Mouse (Mus musculus) liver, adult 2 months (tissue): ENCODE data around the gene Sgca. TPM values are rescaled to one million over a fixed set of nuclear protein-coding genes. Genes with fewer than 3 reads are reported as not detected.

Experiments
- DNase-seq: peaks from one replicate; pipeline ENCODE4 v3.0.0-alpha.2; 2011; ENCODE audit warnings: low read depth, low spot score; ENCODE audit errors: extremely low read depth
- H3K27ac ChIP-seq: fragments of 200-500 bp; replicated peaks from 2 replicates; pipeline ENCODE4 v1.5.1; 2012; ENCODE audit warnings: low read depth, mild to moderate bottlenecking, control low read depth, inconsistent platforms, low read length; ENCODE audit not compliant: insufficient read depth
- H3K27me3 ChIP-seq: fragments of 200-500 bp; 2 replicates; pipeline ENCODE4 v1.6.1; 2012; ENCODE audit warnings: mild to moderate bottlenecking, moderate library complexity, low read length, inconsistent platforms; ENCODE audit not compliant: control insufficient read depth, insufficient read depth
- H3K36me3 ChIP-seq: fragments of 200-500 bp; 2 replicates; pipeline ENCODE4 v1.6.1; 2012; ENCODE audit warnings: low read length, inconsistent platforms; ENCODE audit not compliant: control insufficient read depth, insufficient read depth
- H3K4me1 ChIP-seq: fragments of 200-500 bp; 2 replicates; pipeline ENCODE4 v1.6.1; 2011; ENCODE audit warnings: low read length; ENCODE audit not compliant: control insufficient read depth, insufficient read depth
- H3K4me3 ChIP-seq: fragments of 200-500 bp; 2 replicates; pipeline ENCODE4 v1.5.1; 2011; ENCODE audit warnings: low read depth, mild to moderate bottlenecking, control low read depth, low read length, moderate library complexity; ENCODE audit not compliant: insufficient read depth
- H3K79me2 ChIP-seq: fragments of 200-500 bp; 2 replicates; pipeline ENCODE4 v1.6.1; 2012; ENCODE audit warnings: inconsistent platforms, mild to moderate bottlenecking, low read length, moderate library complexity; ENCODE audit not compliant: control insufficient read depth, insufficient read depth
- H3K9ac ChIP-seq: fragments of 200-500 bp; 2 replicates; pipeline ENCODE4 v1.6.1; 2012; ENCODE audit warnings: low read depth, mild to moderate bottlenecking, control low read depth, inconsistent platforms, low read length
- CTCF ChIP-seq: fragments of 200-500 bp; IDR thresholded peaks from 2 replicates; pipeline ENCODE4 v1.5.1; 2011; ENCODE audit warnings: low read depth, low read length, control low read depth
- POLR2A ChIP-seq: fragments of 200-500 bp; IDR thresholded peaks from 2 replicates; pipeline ENCODE4 v1.6.1; 2011; ENCODE audit warnings: low read length, control low read depth; ENCODE audit not compliant: insufficient read depth; ENCODE audit errors: extremely low read depth
- WGBS: fragments of 180-500 bp; shearing (Covaris S2); methylation state at CpG from one replicate; pipeline ENCODE4 v1.1.7; 2018; 5-methylcytosine and 5-hydroxymethylcytosine counted together
- polyA plus RNA-seq: library from polyadenylated mRNA; depleted of rRNA; stranded (reverse); fragments of >200 nt; gene quantifications from 2 replicates; pipeline ENCODE4 v1.2.3, GENCODE M21; 2012
- total RNA-seq: library from RNA; depleted of rRNA; stranded (reverse); fragments of >200 nt; gene quantifications from 2 replicates; pipeline ENCODE4 v1.2.3, GENCODE M21; 2014

The Sgca gene
- total and polyA plus RNA-seq, 2 experiments = 0.09 TPM; not detected in 1

DNA sequence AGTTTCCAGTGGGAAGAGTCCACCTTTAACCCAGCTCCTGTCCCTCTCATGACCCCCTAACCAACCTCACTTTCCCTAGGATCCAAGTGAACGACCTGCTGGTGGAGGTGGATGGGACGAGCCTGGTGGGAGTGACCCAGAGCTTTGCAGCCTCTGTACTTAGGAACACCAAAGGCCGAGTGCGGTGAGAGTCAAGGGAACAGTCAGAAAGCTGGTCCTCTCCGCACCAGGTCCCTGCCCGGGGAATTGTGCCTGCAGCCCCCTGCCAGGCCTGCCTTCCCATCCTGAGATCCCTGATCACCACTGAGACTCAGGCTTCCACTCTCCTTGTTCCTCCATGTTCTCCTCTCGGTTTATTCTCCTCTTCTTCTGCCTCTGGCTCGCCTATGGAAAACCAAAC is 24.0 kb upstream of the Sgca start:
- H3K4me1 ChIP-seq = no peaks in the 10 kb centered on the region
- no peak for DNase-seq
- H3K27ac ChIP-seq = no peak overlapping the region
- no peak overlapping the region for H3K4me3 ChIP-seq
- H3K9ac ChIP-seq = no peak overlapping the region
- TF ChIP-seq CTCF (no peak), POLR2A (no peak)
- H3K79me2 ChIP-seq = 0 out of 2 replicates have a peak, but pooled peaks cover under 1% of the 10 kb centered on the region
- H3K27me3 ChIP-seq = no peaks in the 10 kb centered on the region
- WGBS = 79% methylated on average over 8 of the region's 8 CpGs
- no peaks in the 10 kb centered on the region for H3K36me3 ChIP-seq

DNA sequence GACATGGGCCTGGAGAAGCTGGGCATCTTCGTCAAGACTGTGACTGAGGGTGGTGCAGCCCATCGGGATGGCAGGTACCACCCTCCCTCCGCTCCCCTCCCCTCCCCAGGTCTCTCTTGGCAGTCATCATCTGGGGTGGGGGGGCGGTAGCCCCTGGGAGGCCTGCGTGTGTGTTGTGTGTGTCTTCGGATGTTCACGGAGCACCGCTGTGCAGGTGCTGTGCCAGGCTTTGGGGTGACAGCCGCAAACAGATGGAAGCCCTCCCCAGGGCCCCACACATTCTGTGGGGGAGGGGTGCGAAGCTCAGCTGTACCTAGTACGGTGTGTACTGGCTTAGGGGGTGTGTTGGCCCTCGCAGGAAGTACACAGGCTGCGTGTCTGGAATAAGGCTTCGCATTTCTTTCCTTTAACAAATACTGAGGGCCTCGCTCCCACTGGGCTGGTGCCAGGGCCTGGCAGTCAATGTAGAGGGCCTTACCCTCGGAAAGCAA is 22.0 kb upstream of the Sgca start:
- no peaks in the 10 kb centered on the region for H3K36me3 ChIP-seq
- H3K27ac ChIP-seq = no peak overlapping the region
- H3K9ac ChIP-seq = no peak overlapping the region
- WGBS = 75% methylated on average over 16 of the region's 16 CpGs
- TF ChIP-seq POLR2A (no peak), CTCF (no peak)
- no peak for DNase-seq
- no peaks in the 10 kb centered on the region for H3K4me1 ChIP-seq
- H3K4me3 ChIP-seq = no peak overlapping the region
- H3K79me2 ChIP-seq = 0 out of 2 replicates have a peak, but pooled peaks cover 3% of the 10 kb centered on the region
- H3K27me3 ChIP-seq = no peaks in the 10 kb centered on the region

DNA sequence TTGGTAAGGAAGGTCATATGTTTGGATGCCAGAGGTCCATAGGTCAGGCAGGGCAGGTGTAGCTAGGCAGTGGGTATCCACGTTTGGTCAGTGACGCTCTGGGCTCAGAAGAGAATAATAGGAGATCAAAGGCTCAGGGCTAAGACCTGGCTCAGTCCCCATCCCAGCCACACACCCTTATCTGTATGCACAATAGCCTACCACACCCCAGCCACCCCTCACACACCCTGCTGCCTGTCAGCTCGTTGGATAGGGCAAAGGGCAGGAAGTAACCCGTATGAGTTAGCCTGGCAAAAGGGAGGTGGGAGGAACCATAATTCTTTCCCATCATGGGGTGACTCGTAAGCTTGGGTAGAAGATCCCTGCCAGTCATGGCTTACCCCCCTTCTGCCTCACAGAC is 21.5 kb upstream of the Sgca start:
- H3K4me3 ChIP-seq = no peak overlapping the region
- H3K27me3 ChIP-seq = no peaks in the 10 kb centered on the region
- 34% methylated on average over 5 of the region's 5 CpGs for WGBS
- no peaks in the 10 kb centered on the region for H3K4me1 ChIP-seq
- H3K9ac ChIP-seq = no peak overlapping the region
- no peak for DNase-seq
- 0 out of 2 replicates have a peak, but pooled peaks cover 3% of the 10 kb centered on the region for H3K79me2 ChIP-seq
- H3K36me3 ChIP-seq = no peaks in the 10 kb centered on the region
- TF ChIP-seq CTCF (no peak), POLR2A (no peak)
- H3K27ac ChIP-seq = no peak overlapping the region

DNA sequence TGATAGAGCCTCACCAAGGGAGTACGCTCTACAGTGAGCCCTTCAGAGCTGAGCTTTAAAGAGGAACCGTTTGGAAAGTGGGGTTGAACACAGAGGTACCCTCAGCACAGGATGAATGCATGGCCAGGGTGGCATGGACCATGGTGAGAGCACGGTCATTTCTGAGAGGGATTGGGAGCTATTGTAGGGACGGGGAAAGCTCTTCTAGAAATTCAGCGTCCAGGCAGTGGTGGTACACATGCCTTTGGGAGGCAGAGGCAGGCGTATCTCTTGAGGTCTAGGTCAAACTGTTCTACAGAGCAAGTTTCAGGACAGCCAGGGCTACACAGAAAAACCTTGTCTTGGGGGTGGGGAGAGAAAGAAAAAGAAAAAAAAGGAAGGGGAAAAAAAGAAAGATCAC is 20.9 kb upstream of the Sgca start:
- 88% methylated on average over 6 of the region's 6 CpGs for WGBS
- no peak overlapping the region for H3K9ac ChIP-seq
- no peak overlapping the region for H3K27ac ChIP-seq
- H3K4me1 ChIP-seq = no peaks in the 10 kb centered on the region
- peaks cover 7% of the 10 kb centered on the region; the same call in 1 of the 2 replicates for H3K79me2 ChIP-seq
- no peaks in the 10 kb centered on the region for H3K36me3 ChIP-seq
- no peak for DNase-seq
- TF ChIP-seq POLR2A = no peak
- no peak for TF ChIP-seq CTCF
- no peak overlapping the region for H3K4me3 ChIP-seq
- H3K27me3 ChIP-seq = peaks cover 5% of the 10 kb centered on the region; the same call in 1 of the 2 replicates

DNA sequence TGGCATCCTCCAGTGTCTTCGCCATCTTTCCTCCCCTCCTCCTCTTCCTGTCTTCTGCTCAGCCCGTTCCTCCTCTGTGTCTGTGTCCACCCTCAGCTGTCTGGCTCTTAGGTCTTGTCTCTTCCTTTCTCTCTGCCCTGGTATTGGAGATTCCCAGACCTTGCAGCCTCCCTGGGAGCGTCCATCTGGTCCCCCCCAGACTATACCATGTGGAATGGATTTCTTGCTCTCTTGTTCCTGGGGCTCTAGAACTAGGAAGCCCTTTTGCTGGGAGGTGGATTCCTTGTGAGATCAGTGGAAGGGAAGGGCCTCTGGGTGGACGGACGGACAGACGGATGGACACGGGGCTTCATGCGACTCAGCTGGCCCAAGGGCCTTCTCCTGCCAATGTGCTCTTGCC is 20.0 kb upstream of the Sgca start:
- no peak overlapping the region for H3K27ac ChIP-seq
- no peak for TF ChIP-seq POLR2A
- no peak for TF ChIP-seq CTCF
- no peak for DNase-seq
- 78% methylated on average over 8 of the region's 8 CpGs for WGBS
- no peak overlapping the region for H3K9ac ChIP-seq
- H3K36me3 ChIP-seq = no peaks in the 10 kb centered on the region
- peaks cover 7% of the 10 kb centered on the region; the same call in 1 of the 2 replicates for H3K79me2 ChIP-seq
- H3K27me3 ChIP-seq = peaks cover 10% of the 10 kb centered on the region
- H3K4me1 ChIP-seq = no peaks in the 10 kb centered on the region
- H3K4me3 ChIP-seq = no peak overlapping the region

DNA sequence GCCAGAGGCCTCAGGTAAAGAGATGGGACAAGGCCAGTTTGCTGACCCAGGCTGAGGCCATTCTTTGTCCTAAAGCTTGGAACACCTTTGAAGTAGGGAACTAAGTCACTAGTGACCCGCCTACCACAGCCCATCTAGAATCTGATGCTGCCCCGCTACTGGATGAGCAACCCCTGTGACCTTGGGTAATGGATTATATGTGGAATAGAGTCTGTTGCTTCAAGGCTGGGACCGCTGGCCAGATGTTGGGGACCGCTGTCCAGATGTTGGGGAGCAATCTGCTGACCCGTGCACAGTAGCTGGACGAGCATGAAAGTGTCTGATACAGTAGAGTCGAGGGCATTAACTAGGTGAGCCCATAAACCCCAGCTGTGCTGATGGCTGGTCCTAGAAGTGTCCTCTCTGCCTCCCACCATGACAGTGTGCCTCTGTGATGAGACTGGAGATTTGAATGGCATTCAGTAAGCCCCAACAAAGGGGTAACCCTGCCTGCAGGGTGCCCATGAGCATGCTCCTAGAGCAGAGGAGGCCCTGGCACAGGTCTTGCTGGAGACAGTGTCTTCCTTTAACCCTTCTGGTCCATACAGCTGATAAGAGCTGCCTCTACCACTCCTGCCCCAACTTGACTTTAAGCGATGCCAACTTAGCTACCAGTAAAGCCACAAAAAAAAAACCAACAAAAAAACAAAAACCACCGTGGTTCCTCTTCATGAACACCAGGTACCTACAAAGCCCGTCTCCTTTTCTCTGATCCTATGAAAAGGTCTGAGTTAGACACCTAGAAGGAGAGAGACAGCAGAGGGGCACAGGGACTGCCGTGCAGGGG is 19.0 kb upstream of the Sgca start:
- WGBS = 76% methylated on average over 11 of the region's 11 CpGs
- Histone ChIP-seq H3K4me3 (no peak overlapping the region), H3K27me3 (peaks cover 10% of the 10 kb centered on the region), H3K36me3 (no peaks in the 10 kb centered on the region), H3K4me1 (no peaks in the 10 kb centered on the region), H3K27ac (no peak overlapping the region), H3K9ac (no peak overlapping the region), H3K79me2 (peaks cover 7% of the 10 kb centered on the region; the same call in 1 of the 2 replicates)
- no peak for TF ChIP-seq POLR2A
- TF ChIP-seq CTCF = no peak
- no peak for DNase-seq
